Mouse (Mus musculus): Measurements from ENCODE around the gene Abcb8. TPM values are rescaled to one million over a fixed set of nuclear protein-coding genes. Genes with fewer than 3 reads are reported as not detected.

The Abcb8 gene
- total and polyA plus RNA-seq, 3 experiments: 81.2 to 151 (median 89.8) TPM

DNA sequence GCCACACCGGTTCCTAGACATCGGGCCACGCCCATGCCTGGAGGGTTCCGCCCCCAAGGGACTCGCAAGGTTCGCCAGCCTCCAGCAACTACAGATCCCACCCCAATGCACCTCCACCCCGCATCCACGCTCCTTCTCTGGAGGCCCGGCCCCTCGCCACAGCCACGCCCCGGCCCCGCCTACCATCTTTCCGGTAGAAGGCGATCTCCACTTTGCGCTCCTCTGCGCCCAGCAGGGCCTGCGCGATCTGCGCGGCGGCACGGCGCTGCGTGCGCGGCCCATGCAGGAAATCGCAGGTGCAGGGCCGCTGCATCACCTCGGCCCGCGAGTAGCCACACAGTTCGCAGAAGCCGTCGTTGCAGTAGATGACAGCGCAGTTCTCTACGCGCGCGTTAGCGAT, 45.3 kb upstream of the Abcb8 start:
- Histone ChIP-seq H3K79me2 (replicated peaks; ENCODE audit: control insufficient read depth, insufficient read depth, low read length) (no peaks in the 10 kb centered on the region), H3K36me3 (ENCODE audit: control insufficient read depth, insufficient read depth, low read length) (peaks cover 2% of the 10 kb centered on the region; the same call in 1 of the 2 replicates), H3K4me1 (ENCODE audit: control insufficient read depth, insufficient read depth, low read length) (peaks cover 18% of the 10 kb centered on the region), H3K4me3 (peak overlapping the region; percentile 43), H3K9ac (ENCODE audit: low read depth, low read length) (peak overlapping the region; percentile 33; the same call in 1 of the 2 replicates), H3K27ac (peak overlapping the region; percentile 83; the same call in 1 of the 2 replicates), H3K27me3 (ENCODE audit: control insufficient read depth, insufficient read depth, low read length) (no peaks in the 10 kb centered on the region; the same call in 1 of the 2 replicates)
- 2% methylated on average over 41 of the region's 41 CpGs for WGBS
- peak; percentile 77 to 81 for DNase-seq
- intact Hi-C loops (cut with DNase I): no loop called here
- no peak for TF ChIP-seq EP300 (IDR thresholded peaks at IDR 0.05; ENCODE audit: insufficient read depth, low read depth, low read length)
- TF ChIP-seq POLR2A (IDR thresholded peaks at IDR 0.05; ENCODE audit: insufficient read depth, low read depth, low read length): peak; percentile 61; the same call in 1 of the 2 replicates
- no peak for TF ChIP-seq CTCF (IDR thresholded peaks at IDR 0.05)

DNA sequence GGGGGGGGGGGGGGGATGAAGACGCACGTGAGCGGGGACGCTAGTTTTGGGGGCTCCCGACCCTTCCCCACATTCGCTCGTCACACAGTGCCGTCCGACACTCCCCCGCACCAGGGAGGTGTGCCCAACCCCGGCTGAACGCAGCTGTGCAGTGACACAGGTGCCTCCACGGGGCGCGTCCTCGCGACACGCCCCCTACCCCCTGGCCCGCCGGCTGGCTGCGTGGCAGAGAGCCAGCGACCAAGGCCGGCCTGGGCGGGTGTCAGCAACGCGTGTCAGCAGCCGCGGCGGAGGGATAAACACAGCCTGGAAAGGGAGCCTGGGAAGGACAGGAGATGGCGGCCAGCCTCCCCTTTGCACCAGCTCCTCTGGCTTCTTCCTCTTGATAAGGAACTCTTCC, 44.9 kb upstream of the Abcb8 start:
- Histone ChIP-seq H3K27me3 (ENCODE audit: control insufficient read depth, insufficient read depth, low read length) (no peaks in the 10 kb centered on the region; the same call in 1 of the 2 replicates), H3K36me3 (ENCODE audit: control insufficient read depth, insufficient read depth, low read length) (peaks cover 2% of the 10 kb centered on the region; the same call in 1 of the 2 replicates), H3K4me1 (ENCODE audit: control insufficient read depth, insufficient read depth, low read length) (peaks cover 17% of the 10 kb centered on the region), H3K27ac (peak overlapping the region; percentile 83), H3K79me2 (replicated peaks; ENCODE audit: control insufficient read depth, insufficient read depth, low read length) (no peaks in the 10 kb centered on the region), H3K9ac (ENCODE audit: low read depth, low read length) (peak overlapping the region; percentile 33), H3K4me3 (peak overlapping the region; percentile 43)
- DNase-seq: peak; percentile 51 to 59
- no peak for TF ChIP-seq EP300 (IDR thresholded peaks at IDR 0.05; ENCODE audit: insufficient read depth, low read depth, low read length)
- TF ChIP-seq POLR2A (IDR thresholded peaks at IDR 0.05; ENCODE audit: insufficient read depth, low read depth, low read length): no peak; the same call in 1 of the 2 replicates
- no peak for TF ChIP-seq CTCF (IDR thresholded peaks at IDR 0.05)
- intact Hi-C loops (cut with DNase I): no loop called here
- WGBS: 1% methylated on average over 30 of the region's 30 CpGs

DNA sequence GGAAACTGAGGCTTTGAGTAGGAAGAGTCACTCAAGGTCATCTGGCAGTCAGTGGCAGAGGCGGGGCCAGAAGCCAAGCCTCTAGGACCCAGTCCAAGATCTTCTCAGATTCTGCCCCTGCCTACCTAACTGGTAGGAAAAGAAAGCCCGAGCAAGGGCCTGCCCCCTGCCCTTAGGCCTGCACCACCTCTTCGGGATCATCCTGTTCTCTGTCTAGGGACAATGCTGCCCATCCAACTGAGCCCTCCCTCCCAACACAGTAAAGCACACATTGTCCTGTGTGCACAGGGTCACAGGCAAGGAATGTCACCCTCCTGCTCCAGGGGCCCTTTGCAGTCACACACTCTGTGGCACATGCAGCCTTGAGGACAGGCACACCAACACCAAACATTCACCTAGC, 43.4 kb upstream of the Abcb8 start:
- 60% methylated on average over 3 of the region's 3 CpGs for WGBS
- peaks cover 7% of the 10 kb centered on the region for H3K4me1 ChIP-seq (ENCODE audit: control insufficient read depth, insufficient read depth, low read length)
- H3K4me3 ChIP-seq: peak overlapping the region; percentile 66
- no peaks in the 10 kb centered on the region; the same call in 1 of the 2 replicates for H3K27me3 ChIP-seq (ENCODE audit: control insufficient read depth, insufficient read depth, low read length)
- no peaks in the 10 kb centered on the region for H3K79me2 ChIP-seq (replicated peaks; ENCODE audit: control insufficient read depth, insufficient read depth, low read length)
- TF ChIP-seq POLR2A (IDR thresholded peaks at IDR 0.05; ENCODE audit: insufficient read depth, low read depth, low read length): peak; percentile 68; the same call in 1 of the 2 replicates
- no peak for TF ChIP-seq CTCF (IDR thresholded peaks at IDR 0.05)
- TF ChIP-seq EP300 (IDR thresholded peaks at IDR 0.05; ENCODE audit: insufficient read depth, low read depth, low read length): peak; percentile 97
- peak overlapping the region; percentile 83 for H3K27ac ChIP-seq
- peak; percentile 50 to 60 for DNase-seq
- H3K36me3 ChIP-seq (ENCODE audit: control insufficient read depth, insufficient read depth, low read length): peaks cover 2% of the 10 kb centered on the region; the same call in 1 of the 2 replicates
- H3K9ac ChIP-seq (ENCODE audit: low read depth, low read length): peak overlapping the region; percentile 39
- intact Hi-C loops (cut with DNase I): no loop called here

DNA sequence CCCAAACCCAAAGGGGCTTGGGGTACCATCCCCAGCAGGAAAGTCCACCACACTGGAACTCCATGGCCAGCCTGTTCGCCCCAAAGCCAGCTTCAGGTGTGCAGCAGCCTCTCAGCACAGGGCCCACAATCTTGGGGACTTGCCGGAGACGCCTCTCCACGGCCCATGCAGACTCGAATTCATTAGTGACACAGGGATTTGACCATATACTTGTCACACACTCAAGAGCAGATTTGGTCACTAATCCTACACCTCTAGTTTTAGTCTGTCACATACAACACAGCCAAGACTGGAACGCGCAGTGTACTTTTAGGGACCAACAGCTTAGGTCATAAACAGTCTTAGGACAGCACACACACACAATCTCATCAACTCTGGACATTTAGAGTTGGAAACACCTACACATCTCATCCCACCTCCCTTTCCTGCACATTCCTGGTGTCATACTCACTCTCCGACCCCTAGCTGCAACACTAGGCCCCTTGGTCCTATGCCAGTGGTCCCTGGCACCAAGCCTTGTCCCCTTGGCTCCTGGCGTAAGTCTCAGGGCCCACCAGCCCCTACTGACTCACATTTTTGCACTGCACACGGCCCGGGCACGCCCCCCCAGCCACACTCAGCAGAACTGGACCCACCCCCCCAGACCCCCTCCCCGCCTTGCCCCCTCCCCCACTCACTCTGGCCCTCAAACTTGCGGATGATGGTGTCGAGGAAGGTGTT, 42.8 kb upstream of the Abcb8 start:
- DNase-seq: peak in 1 of 2 experiments; percentile 42
- peak overlapping the region; percentile 83 for H3K27ac ChIP-seq
- no peaks in the 10 kb centered on the region; the same call in 1 of the 2 replicates for H3K36me3 ChIP-seq (ENCODE audit: control insufficient read depth, insufficient read depth, low read length)
- no peak for TF ChIP-seq POLR2A (IDR thresholded peaks at IDR 0.05; ENCODE audit: insufficient read depth, low read depth, low read length)
- TF ChIP-seq CTCF (IDR thresholded peaks at IDR 0.05): no peak
- no peak for TF ChIP-seq EP300 (IDR thresholded peaks at IDR 0.05; ENCODE audit: insufficient read depth, low read depth, low read length)
- H3K9ac ChIP-seq (ENCODE audit: low read depth, low read length): peak overlapping the region; percentile 72
- no peaks in the 10 kb centered on the region for H3K79me2 ChIP-seq (replicated peaks; ENCODE audit: control insufficient read depth, insufficient read depth, low read length)
- H3K4me3 ChIP-seq: peak overlapping the region; percentile 66
- H3K4me1 ChIP-seq (ENCODE audit: control insufficient read depth, insufficient read depth, low read length): peaks cover 6% of the 10 kb centered on the region
- WGBS: 49% methylated on average over 12 of the region's 15 CpGs
- no peaks in the 10 kb centered on the region; the same call in 1 of the 2 replicates for H3K27me3 ChIP-seq (ENCODE audit: control insufficient read depth, insufficient read depth, low read length)
- intact Hi-C loops (cut with DNase I): no loop called here

DNA sequence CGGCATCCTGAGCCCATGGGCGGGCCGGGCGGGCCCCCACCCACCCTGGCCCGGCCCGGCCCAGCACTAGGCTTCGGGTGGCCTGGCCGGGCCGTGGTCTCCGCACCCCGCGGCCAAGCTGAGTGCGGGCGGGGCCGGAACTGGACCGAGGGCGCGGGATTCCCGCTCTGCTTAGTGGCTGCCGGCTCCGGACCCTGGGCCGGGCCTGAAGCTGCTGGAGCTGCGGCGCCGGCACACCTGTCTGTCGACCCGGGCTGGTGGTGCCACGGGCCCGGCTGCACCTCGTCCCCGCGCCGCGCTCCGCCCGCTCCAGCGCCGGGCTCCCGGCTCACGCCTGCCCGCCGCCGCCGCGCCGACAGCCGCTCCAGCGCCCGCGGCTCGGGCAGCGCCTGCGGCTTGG, 42.2 kb upstream of the Abcb8 start, which contains the start of gene Kcnh2:
Gene Kcnh2, minus strand, starts transcription at position 327 of the 400 bp plus-strand sequence.
- H3K27me3 ChIP-seq (ENCODE audit: control insufficient read depth, insufficient read depth, low read length): no peaks in the 10 kb centered on the region; the same call in 1 of the 2 replicates
- no peaks in the 10 kb centered on the region; the same call in 1 of the 2 replicates for H3K36me3 ChIP-seq (ENCODE audit: control insufficient read depth, insufficient read depth, low read length)
- H3K79me2 ChIP-seq (replicated peaks; ENCODE audit: control insufficient read depth, insufficient read depth, low read length): no peaks in the 10 kb centered on the region
- peak within 1 kb of the TSS; percentile 72 for H3K9ac ChIP-seq (ENCODE audit: low read depth, low read length)
- DNase-seq: no peak
- TF ChIP-seq CTCF (IDR thresholded peaks at IDR 0.05) (no peak), EP300 (IDR thresholded peaks at IDR 0.05; ENCODE audit: insufficient read depth, low read depth, low read length) (no peak), POLR2A (IDR thresholded peaks at IDR 0.05; ENCODE audit: insufficient read depth, low read depth, low read length) (no peak)
- peak within 1 kb of the TSS; percentile 92 for H3K27ac ChIP-seq
- H3K4me3 ChIP-seq: peak within 1 kb of the TSS; percentile 66
- intact Hi-C loops (cut with DNase I): no loop called here
- H3K4me1 ChIP-seq (ENCODE audit: control insufficient read depth, insufficient read depth, low read length): peaks cover 6% of the 10 kb centered on the region
- 1% methylated on average over 42 of the region's 53 CpGs for WGBS

All from heart, adult 2 months (tissue).